Mouse (Mus musculus): ENCODE measurements around the gene Olfr646. TPM values are rescaled to one million over a fixed set of nuclear protein-coding genes. Genes with fewer than 3 reads are reported as not detected.

Olfr646 gene
- polyA plus RNA-seq, 1 experiment from 2014 or later, result not detected

Other genes with a start within 250 kb of the Olfr646 start
- gene Olfr66, start 218.6 kb upstream of the Olfr646 start, polyA plus RNA-seq (2015; fragmentation: Nextera tagmentation; extraction: Ambion mirVana), result not detected in 2 replicates
- gene Olfr64, start 210.4 kb upstream of the Olfr646 start, polyA plus RNA-seq (2015; fragmentation: Nextera tagmentation; extraction: Ambion mirVana), result not detected in 2 replicates
- gene Olfr65, start 201.4 kb upstream of the Olfr646 start, polyA plus RNA-seq (2015; fragmentation: Nextera tagmentation; extraction: Ambion mirVana), result not detected in 2 replicates
- not detected in 2 replicates for gene Olfr631, start 176.0 kb upstream of the Olfr646 start, polyA plus RNA-seq (2015; fragmentation: Nextera tagmentation; extraction: Ambion mirVana)
- gene Olfr632, start 170.5 kb upstream of the Olfr646 start, polyA plus RNA-seq (2015; fragmentation: Nextera tagmentation; extraction: Ambion mirVana), result not detected in 2 replicates
- gene Olfr633, start 160.4 kb upstream of the Olfr646 start, polyA plus RNA-seq (2015; fragmentation: Nextera tagmentation; extraction: Ambion mirVana), result not detected in 2 replicates
- gene Olfr635, start 133.7 kb upstream of the Olfr646 start, polyA plus RNA-seq (2015; fragmentation: Nextera tagmentation; extraction: Ambion mirVana), result 0.03 TPM in 1 of 2 replicates, not detected in the other
- not detected in 2 replicates for gene Olfr638, start 106.1 kb upstream of the Olfr646 start, polyA plus RNA-seq (2015; fragmentation: Nextera tagmentation; extraction: Ambion mirVana)
- 0.03 TPM in 1 of 2 replicates, not detected in the other for gene Olfr639, start 87.6 kb upstream of the Olfr646 start, polyA plus RNA-seq (2015; fragmentation: Nextera tagmentation; extraction: Ambion mirVana)
- gene Olfr640, start 79.3 kb upstream of the Olfr646 start, polyA plus RNA-seq (2015; fragmentation: Nextera tagmentation; extraction: Ambion mirVana), result not detected in 2 replicates
- not detected in 2 replicates for gene Olfr641, start 69.4 kb upstream of the Olfr646 start, polyA plus RNA-seq (2015; fragmentation: Nextera tagmentation; extraction: Ambion mirVana)
- not detected in 2 replicates for gene Olfr642, start 52.2 kb upstream of the Olfr646 start, polyA plus RNA-seq (2015; fragmentation: Nextera tagmentation; extraction: Ambion mirVana)
- gene 4930516K23Rik, start 43.4 kb upstream of the Olfr646 start, polyA plus RNA-seq (2015; fragmentation: Nextera tagmentation; extraction: Ambion mirVana), result not detected in 2 replicates
- not detected in 2 replicates for gene Olfr644, start 33.0 kb upstream of the Olfr646 start, polyA plus RNA-seq (2015; fragmentation: Nextera tagmentation; extraction: Ambion mirVana)
- gene Olfr645, start 19.4 kb upstream of the Olfr646 start, polyA plus RNA-seq (2015; fragmentation: Nextera tagmentation; extraction: Ambion mirVana), result not detected in 2 replicates
- not detected in 2 replicates for gene Ubqln5, start 25.0 kb downstream of the Olfr646 start, polyA plus RNA-seq (2015; fragmentation: Nextera tagmentation; extraction: Ambion mirVana)
- gene Olfr643, start 32.5 kb downstream of the Olfr646 start, polyA plus RNA-seq (2015; fragmentation: Nextera tagmentation; extraction: Ambion mirVana), result not detected in 2 replicates
- not detected in 2 replicates for gene Ubqln3, start 38.4 kb downstream of the Olfr646 start, polyA plus RNA-seq (2015; fragmentation: Nextera tagmentation; extraction: Ambion mirVana)
- not detected in 2 replicates for gene Ubqlnl, start 45.7 kb downstream of the Olfr646 start, polyA plus RNA-seq (2015; fragmentation: Nextera tagmentation; extraction: Ambion mirVana)
- not detected in 2 replicates for gene Olfm5, start 60.0 kb downstream of the Olfr646 start, polyA plus RNA-seq (2015; fragmentation: Nextera tagmentation; extraction: Ambion mirVana)
- 0.37 and 0.42 TPM in 2 replicates for gene Olfr648, start 78.5 kb downstream of the Olfr646 start, polyA plus RNA-seq (2015; fragmentation: Nextera tagmentation; extraction: Ambion mirVana)
- not detected in 2 replicates for gene Olfr649, start 91.1 kb downstream of the Olfr646 start, polyA plus RNA-seq (2015; fragmentation: Nextera tagmentation; extraction: Ambion mirVana)
- gene Trim6, start 113.9 kb downstream of the Olfr646 start, polyA plus RNA-seq (2015; fragmentation: Nextera tagmentation; extraction: Ambion mirVana), result 0.54 and 1.1 TPM in 2 replicates
- 0.72 and 2.2 TPM in 2 replicates for gene Trim34a, start 139.6 kb downstream of the Olfr646 start, polyA plus RNA-seq (2015; fragmentation: Nextera tagmentation; extraction: Ambion mirVana)
- 0.15 and 0.34 TPM in 2 replicates for gene Trim5, start 183.2 kb downstream of the Olfr646 start, polyA plus RNA-seq (2015; fragmentation: Nextera tagmentation; extraction: Ambion mirVana)
- gene Trim12a, start 210.6 kb downstream of the Olfr646 start, polyA plus RNA-seq (2015; fragmentation: Nextera tagmentation; extraction: Ambion mirVana), result 2.2 and 4.9 TPM in 2 replicates
- not detected in 2 replicates for gene Trim34b, start 224.6 kb downstream of the Olfr646 start, polyA plus RNA-seq (2015; fragmentation: Nextera tagmentation; extraction: Ambion mirVana)
- 0.95 and 1.9 TPM in 2 replicates for gene Trim12c, start 248.5 kb downstream of the Olfr646 start, polyA plus RNA-seq (2015; fragmentation: Nextera tagmentation; extraction: Ambion mirVana)

Data from neural tube, embryonic 15.5 days (tissue).